Mouse (Mus musculus): ENCODE measurements around the gene Nr2c2ap. TPM values are rescaled to one million over a fixed set of nuclear protein-coding genes. Genes with fewer than 3 reads are reported as not detected.

The Nr2c2ap gene
- polyA plus RNA-seq, 1 experiment from 2014 or later: 38.2 TPM

GRCm38 (mm10) chr8:70130066-70130465 is 1.1 kb upstream of the Nr2c2ap start:
- Histone ChIP-seq H3K4me1 (ENCODE audit: control insufficient read depth, insufficient read depth, low read length) (peaks cover 10% of the 10 kb centered on the region), H3K27ac (ENCODE audit: low read length) (peak overlapping the region; percentile 47; the same call in 1 of the 2 replicates), H3K36me3 (ENCODE audit: control insufficient read depth, insufficient read depth, low read length) (peaks cover 4% of the 10 kb centered on the region), H3K4me3 (ENCODE audit: low read depth, low read length) (no peak overlapping the region), H3K27me3 (ENCODE audit: control insufficient read depth, insufficient read depth, low read depth, low read length) (no peaks in the 10 kb centered on the region), H3K9me3 (replicated peaks; ENCODE audit: control insufficient read depth, low read length, poor library complexity, severe bottlenecking) (no peaks in the 10 kb centered on the region), H3K4me2 (ENCODE audit: low read length) (no peak overlapping the region), H3K9ac (ENCODE audit: low read depth, low read length) (no peak overlapping the region)
- ATAC-seq: no peak
- WGBS: 78% methylated on average over 3 of the region's 3 CpGs

DNA sequence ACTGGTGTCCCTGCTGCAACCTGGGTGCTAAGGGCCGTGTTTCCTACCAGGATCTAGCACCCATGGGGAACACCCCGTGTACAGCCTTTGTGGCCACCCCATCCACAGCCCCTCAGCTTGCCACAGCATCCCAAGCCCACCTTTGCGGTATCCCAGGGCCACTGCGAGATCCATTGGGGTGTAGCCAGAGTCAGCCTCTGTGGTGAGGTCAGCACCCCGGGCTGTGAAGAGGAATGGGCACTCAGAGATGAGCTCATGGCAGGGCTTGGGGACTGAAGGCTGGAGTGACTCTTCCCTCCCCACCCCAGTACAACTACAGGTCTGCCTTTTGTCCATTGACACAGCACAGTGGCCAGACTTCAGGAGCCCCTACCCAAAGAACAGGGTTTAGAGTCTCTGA is 3.0 kb downstream of the Nr2c2ap start:
- Histone ChIP-seq H3K9ac (ENCODE audit: low read depth, low read length) (no peak overlapping the region), H3K4me3 (ENCODE audit: low read depth, low read length) (no peak overlapping the region), H3K36me3 (ENCODE audit: control insufficient read depth, insufficient read depth, low read length) (peaks cover 12% of the 10 kb centered on the region), H3K4me2 (ENCODE audit: low read length) (no peak overlapping the region), H3K4me1 (ENCODE audit: control insufficient read depth, insufficient read depth, low read length) (peaks cover 20% of the 10 kb centered on the region), H3K9me3 (replicated peaks; ENCODE audit: control insufficient read depth, low read length, poor library complexity, severe bottlenecking) (no peaks in the 10 kb centered on the region), H3K27me3 (ENCODE audit: control insufficient read depth, insufficient read depth, low read depth, low read length) (no peaks in the 10 kb centered on the region), H3K27ac (ENCODE audit: low read length) (no peak overlapping the region)
- 92% methylated on average over 5 of the region's 5 CpGs for WGBS
- ATAC-seq: no peak

DNA sequence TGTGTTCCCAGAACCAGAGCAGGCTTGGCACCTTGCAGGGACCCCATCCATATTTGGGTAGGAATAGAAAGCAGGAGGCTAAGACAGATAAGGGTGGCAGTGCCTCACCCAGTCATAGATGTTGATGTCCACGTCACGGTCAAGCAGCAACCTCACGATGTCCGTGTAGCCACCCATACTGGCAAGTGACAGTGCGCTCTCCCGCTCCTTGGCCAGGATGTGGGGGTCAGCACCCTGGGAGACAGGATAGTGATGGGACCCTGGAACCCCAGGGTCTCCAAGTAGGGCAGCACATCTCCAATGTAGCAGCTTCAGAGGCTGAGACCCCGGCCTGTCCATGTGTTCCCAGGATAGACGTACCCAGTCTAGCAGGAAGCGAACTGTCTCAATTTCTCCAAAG is 3.8 kb downstream of the Nr2c2ap start:
- ATAC-seq: no peak
- peaks cover 12% of the 10 kb centered on the region for H3K36me3 ChIP-seq (ENCODE audit: control insufficient read depth, insufficient read depth, low read length)
- no peak overlapping the region for H3K9ac ChIP-seq (ENCODE audit: low read depth, low read length)
- no peak overlapping the region for H3K4me3 ChIP-seq (ENCODE audit: low read depth, low read length)
- H3K27me3 ChIP-seq (ENCODE audit: control insufficient read depth, insufficient read depth, low read depth, low read length): no peaks in the 10 kb centered on the region
- no peak overlapping the region for H3K27ac ChIP-seq (ENCODE audit: low read length)
- H3K4me2 ChIP-seq (ENCODE audit: low read length): no peak overlapping the region
- 94% methylated on average over 9 of the region's 9 CpGs for WGBS
- peaks cover 20% of the 10 kb centered on the region for H3K4me1 ChIP-seq (ENCODE audit: control insufficient read depth, insufficient read depth, low read length)
- H3K9me3 ChIP-seq (replicated peaks; ENCODE audit: control insufficient read depth, low read length, poor library complexity, severe bottlenecking): no peaks in the 10 kb centered on the region

DNA sequence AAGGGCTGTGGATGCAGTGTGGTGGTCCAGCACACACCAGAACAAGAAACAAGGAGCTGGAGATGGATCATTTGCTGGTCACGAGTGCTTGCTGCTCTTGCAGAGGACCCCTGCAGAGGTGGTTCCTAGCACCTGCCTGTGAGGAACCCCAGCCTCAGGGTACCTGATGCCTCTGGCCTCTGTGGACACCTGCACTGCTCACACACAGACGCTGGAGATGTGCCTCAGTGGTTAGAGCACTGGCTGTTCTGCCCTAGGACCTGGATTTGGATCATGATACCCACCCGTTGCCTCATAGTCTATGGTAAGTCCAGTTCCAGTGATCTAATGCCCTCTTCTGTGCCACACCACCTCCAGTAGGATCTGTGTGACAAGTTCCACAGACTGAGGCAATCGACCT is 5.5 kb downstream of the Nr2c2ap start:
- Histone ChIP-seq H3K4me3 (ENCODE audit: low read depth, low read length) (no peak overlapping the region), H3K27ac (ENCODE audit: low read length) (no peak overlapping the region), H3K9ac (ENCODE audit: low read depth, low read length) (no peak overlapping the region), H3K4me2 (ENCODE audit: low read length) (no peak overlapping the region), H3K9me3 (replicated peaks; ENCODE audit: control insufficient read depth, low read length, poor library complexity, severe bottlenecking) (no peaks in the 10 kb centered on the region), H3K4me1 (ENCODE audit: control insufficient read depth, insufficient read depth, low read length) (peaks cover 25% of the 10 kb centered on the region), H3K27me3 (ENCODE audit: control insufficient read depth, insufficient read depth, low read depth, low read length) (no peaks in the 10 kb centered on the region), H3K36me3 (ENCODE audit: control insufficient read depth, insufficient read depth, low read length) (peaks cover 12% of the 10 kb centered on the region)
- 98% methylated on average over 4 of the region's 4 CpGs for WGBS
- ATAC-seq: no peak

GRCm38 (mm10) chr8:70137890-70138289 is 6.8 kb downstream of the Nr2c2ap start:
- Histone ChIP-seq H3K36me3 (ENCODE audit: control insufficient read depth, insufficient read depth, low read length) (peaks cover 16% of the 10 kb centered on the region), H3K4me2 (ENCODE audit: low read length) (peak overlapping the region; percentile 67), H3K9ac (ENCODE audit: low read depth, low read length) (no peak overlapping the region), H3K27me3 (ENCODE audit: control insufficient read depth, insufficient read depth, low read depth, low read length) (no peaks in the 10 kb centered on the region), H3K4me3 (ENCODE audit: low read depth, low read length) (no peak overlapping the region), H3K4me1 (ENCODE audit: control insufficient read depth, insufficient read depth, low read length) (peaks cover 21% of the 10 kb centered on the region), H3K27ac (ENCODE audit: low read length) (no peak overlapping the region), H3K9me3 (replicated peaks; ENCODE audit: control insufficient read depth, low read length, poor library complexity, severe bottlenecking) (no peaks in the 10 kb centered on the region)
- ATAC-seq: no peak
- 78% methylated on average over 4 of the region's 4 CpGs for WGBS

DNA sequence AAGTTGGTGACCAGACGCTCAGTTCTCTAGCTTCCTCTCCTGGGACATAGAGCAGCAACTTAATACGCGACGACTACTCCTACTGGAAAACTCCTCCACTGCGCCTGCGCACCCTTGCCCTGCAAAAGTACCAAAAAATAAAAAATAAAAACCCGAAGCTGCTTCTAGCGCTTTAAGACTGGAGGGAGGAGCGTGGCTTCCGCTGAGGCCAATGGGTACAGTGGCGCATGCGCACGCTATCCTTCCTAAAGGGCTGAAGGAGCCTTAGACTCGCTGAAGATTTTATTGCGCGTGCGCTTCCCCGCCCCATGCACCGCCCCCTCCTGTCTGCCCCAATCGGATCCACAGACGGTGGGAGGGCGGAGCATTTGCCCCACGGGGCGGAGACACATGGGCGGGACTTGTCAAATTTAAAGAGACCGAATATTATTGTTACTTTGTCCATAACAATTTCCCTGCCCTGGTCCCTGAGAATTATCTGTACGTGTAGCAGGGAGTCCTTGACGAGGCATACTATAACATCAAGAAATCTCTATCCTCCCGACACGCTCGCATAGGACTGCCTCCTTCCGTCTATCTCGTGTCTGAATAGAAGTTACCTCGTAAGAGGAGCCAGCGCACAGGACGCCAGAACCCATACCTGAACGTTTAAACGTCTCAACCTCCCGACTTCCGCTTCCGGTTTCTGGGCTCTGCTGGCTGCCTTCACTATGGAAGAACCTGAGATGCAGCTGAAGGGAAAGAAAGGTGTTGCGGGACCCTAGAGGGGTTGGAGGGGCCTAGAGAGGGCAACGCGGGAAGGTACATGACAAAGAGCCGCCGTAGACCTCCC is 8.1 kb downstream of the Nr2c2ap start, which contains the start of the genes Rfxank, Borcs8 and Mef2b:
Gene Rfxank, minus strand, starts transcription at position 129 of the 832 bp plus-strand sequence.
Gene Borcs8, plus strand, starts transcription at position 474 of the 832 bp plus-strand sequence.
Gene Mef2b, plus strand, starts transcription at position 686 of the 832 bp plus-strand sequence.
- peaks cover 14% of the 10 kb centered on the region for H3K36me3 ChIP-seq (ENCODE audit: control insufficient read depth, insufficient read depth, low read length)
- H3K9ac ChIP-seq (ENCODE audit: low read depth, low read length): peak within 1 kb of the TSS; percentile 74
- peak within 1 kb of the TSS; percentile 87 for H3K27ac ChIP-seq (ENCODE audit: low read length)
- H3K4me2 ChIP-seq (ENCODE audit: low read length): peak within 1 kb of the TSS; percentile 93
- ATAC-seq: peak; percentile 96
- H3K27me3 ChIP-seq (ENCODE audit: control insufficient read depth, insufficient read depth, low read depth, low read length): no peaks in the 10 kb centered on the region
- peaks cover 21% of the 10 kb centered on the region for H3K4me1 ChIP-seq (ENCODE audit: control insufficient read depth, insufficient read depth, low read length)
- H3K4me3 ChIP-seq (ENCODE audit: low read depth, low read length): peak within 1 kb of the TSS; percentile 67
- no peaks in the 10 kb centered on the region for H3K9me3 ChIP-seq (replicated peaks; ENCODE audit: control insufficient read depth, low read length, poor library complexity, severe bottlenecking)
- WGBS: 0% methylated on average over 46 of the region's 46 CpGs

- peak overlapping the region; percentile 67 for H3K4me3 ChIP-seq (ENCODE audit: low read depth, low read length)
- peaks cover 18% of the 10 kb centered on the region for H3K36me3 ChIP-seq (ENCODE audit: control insufficient read depth, insufficient read depth, low read length)
- H3K9ac ChIP-seq (ENCODE audit: low read depth, low read length): peak overlapping the region; percentile 74
- H3K27me3 ChIP-seq (ENCODE audit: control insufficient read depth, insufficient read depth, low read depth, low read length): no peaks in the 10 kb centered on the region
- H3K27ac ChIP-seq (ENCODE audit: low read length): peak overlapping the region; percentile 87
- H3K4me1 ChIP-seq (ENCODE audit: control insufficient read depth, insufficient read depth, low read length): peaks cover 21% of the 10 kb centered on the region
- H3K9me3 ChIP-seq (replicated peaks; ENCODE audit: control insufficient read depth, low read length, poor library complexity, severe bottlenecking): no peaks in the 10 kb centered on the region
- 13% methylated on average over 9 of the region's 9 CpGs for WGBS
- no peak for ATAC-seq
- H3K4me2 ChIP-seq (ENCODE audit: low read length): peak overlapping the region; percentile 93
Observed at GRCm38 (mm10) chr8:70139981-70140380, 8.8 kb downstream of the Nr2c2ap start.

GRCm38 (mm10) chr8:70147678-70148607 is 16.8 kb downstream of the Nr2c2ap start:
- Histone ChIP-seq H3K27me3 (ENCODE audit: control insufficient read depth, insufficient read depth, low read depth, low read length) (no peaks in the 10 kb centered on the region), H3K9ac (ENCODE audit: low read depth, low read length) (no peak overlapping the region), H3K4me1 (ENCODE audit: control insufficient read depth, insufficient read depth, low read length) (peaks cover 5% of the 10 kb centered on the region), H3K4me2 (ENCODE audit: low read length) (no peak overlapping the region), H3K4me3 (ENCODE audit: low read depth, low read length) (no peak overlapping the region), H3K9me3 (replicated peaks; ENCODE audit: control insufficient read depth, low read length, poor library complexity, severe bottlenecking) (no peaks in the 10 kb centered on the region), H3K27ac (ENCODE audit: low read length) (no peak overlapping the region), H3K36me3 (ENCODE audit: control insufficient read depth, insufficient read depth, low read length) (peaks cover 21% of the 10 kb centered on the region)
- WGBS: 87% methylated on average over 7 of the region's 7 CpGs
- no peak for ATAC-seq
